Mouse (Mus musculus) CH12.LX (cell line): ENCODE data around the gene Plrg1. TPM values are rescaled to one million over a fixed set of nuclear protein-coding genes. Genes with fewer than 3 reads are reported as not detected.

Experiments
- DNase-seq: peaks from one replicate; pipeline ENCODE4 v3.0.0-alpha.2; 2013; ENCODE audit errors: extremely low read depth
- H3K27ac ChIP-seq: 2 replicates; pipeline ENCODE4 v1.5.1; 2012; ENCODE audit warnings: low read depth, mild to moderate bottlenecking, control low read depth, moderate library complexity; ENCODE audit not compliant: insufficient read depth
- H3K27me3 ChIP-seq: replicated peaks from 2 replicates; pipeline ENCODE3; 2012; ENCODE audit warnings: inconsistent platforms
- H3K36me3 ChIP-seq, 2 experiments: replicated peaks in 1 of 2; 2 replicates each; pipeline versions ENCODE3 to v1.6.1; 2012; ENCODE audit warnings: inconsistent platforms in 1 of 2, low read length in 1 of 2, mild to moderate bottlenecking in 1 of 2, mixed read lengths in 1 of 2, moderate library complexity in 1 of 2; ENCODE audit not compliant: control insufficient read depth in 1 of 2, insufficient read depth in 1 of 2
- H3K4me1 ChIP-seq, 2 experiments: 2 replicates each; pipeline ENCODE4 v1.6.1; 2012; ENCODE audit warnings: inconsistent platforms in 1 of 2, moderate library complexity in 1 of 2; ENCODE audit not compliant: insufficient read depth in 2 of 2, control insufficient read depth in 1 of 2
- H3K4me2 ChIP-seq: 2 replicates; pipeline ENCODE4 v1.6.1; 2012; ENCODE audit warnings: low read depth, mild to moderate bottlenecking, control low read depth; ENCODE audit not compliant: poor library complexity, insufficient read depth, severe bottlenecking
- H3K4me3 ChIP-seq, 3 experiments: fragments of 150-350 bp in 1 of 3; sonication (generic) in 1 of 3; replicated peaks in 1 of 3; 2 replicates each; pipeline versions ENCODE3 to v1.5.1; 2011 to 2012; ENCODE audit warnings: low read depth in 2 of 3, low read length in 2 of 3, mild to moderate bottlenecking in 2 of 3, moderate library complexity in 2 of 3, control low read depth in 1 of 3, improper control_type of control experiment in 1 of 3, inconsistent platforms in 1 of 3, mixed read lengths in 1 of 3; ENCODE audit not compliant: poor library complexity in 1 of 3
- H3K79me2 ChIP-seq: replicated peaks from 2 replicates; pipeline ENCODE4 v1.6.1; 2012; ENCODE audit warnings: mild to moderate bottlenecking, moderate library complexity; ENCODE audit not compliant: control insufficient read depth, poor library complexity, insufficient read depth, severe bottlenecking; ENCODE audit errors: extremely low read depth
- H3K9ac ChIP-seq: 2 replicates; pipeline ENCODE4 v1.6.1; 2012; ENCODE audit warnings: low read depth, mild to moderate bottlenecking, control low read depth, moderate library complexity; ENCODE audit not compliant: insufficient read depth
- H3K9me3 ChIP-seq: replicated peaks from 2 replicates; pipeline ENCODE3; 2012; ENCODE audit warnings: low read length, inconsistent platforms, mixed read lengths
- BHLHE40 ChIP-seq: IDR thresholded peaks from 2 replicates; pipeline ENCODE4 v1.6.1; 2011; ENCODE audit warnings: mild to moderate bottlenecking, low read depth, low read length, improper control_type of control experiment
- CHD1 ChIP-seq: IDR thresholded peaks from 2 replicates; pipeline ENCODE4 v1.6.1; 2012; ENCODE audit warnings: low read depth, low read length, improper control_type of control experiment, inconsistent platforms
- CTCF ChIP-seq, 2 experiments: IDR thresholded peaks in 1 of 2; conservative IDR thresholded peaks in 1 of 2; 2 replicates each; pipeline ENCODE4 v1.5.1; 2011 to 2012; ENCODE audit warnings: low read depth in 2 of 2, low read length in 2 of 2, improper control_type of control experiment in 1 of 2, inconsistent platforms in 1 of 2, mild to moderate bottlenecking in 1 of 2, moderate library complexity in 1 of 2
- ETS1 ChIP-seq: conservative IDR thresholded peaks from 2 replicates; pipeline ENCODE4 v1.6.1; 2012; ENCODE audit warnings: low read depth, mild to moderate bottlenecking, inconsistent platforms, low read length, improper control_type of control experiment, moderate library complexity
- JUND ChIP-seq: conservative IDR thresholded peaks from 2 replicates; pipeline ENCODE4 v1.6.1; 2011; ENCODE audit warnings: low read depth, low read length, improper control_type of control experiment
- MAZ ChIP-seq: IDR thresholded peaks from 2 replicates; pipeline ENCODE4 v1.6.1; 2012; ENCODE audit warnings: low read depth, mild to moderate bottlenecking, inconsistent platforms, low read length, improper control_type of control experiment, moderate library complexity
- MXI1 ChIP-seq: IDR thresholded peaks from 2 replicates; pipeline ENCODE4 v1.6.1; 2011; ENCODE audit warnings: mild to moderate bottlenecking, low read depth, low read length, improper control_type of control experiment
- MYC ChIP-seq: IDR thresholded peaks from 2 replicates; pipeline ENCODE4 v1.6.1; 2011; ENCODE audit warnings: low read depth, mild to moderate bottlenecking, improper control_type of control experiment, low read length
- NRF1 ChIP-seq: IDR thresholded peaks from 2 replicates; pipeline ENCODE4 v1.6.1; 2014; ENCODE audit warnings: low read depth, mild to moderate bottlenecking, inconsistent platforms, low read length, improper control_type of control experiment, moderate library complexity
- POLR2AphosphoS2 ChIP-seq: IDR thresholded peaks from 2 replicates; pipeline ENCODE4 v1.6.1; 2011; ENCODE audit warnings: low read depth, low read length, improper control_type of control experiment
- RAD21 ChIP-seq: IDR thresholded peaks from 2 replicates; pipeline ENCODE4 v1.6.1; 2011; ENCODE audit warnings: low read depth, mild to moderate bottlenecking, low read length, improper control_type of control experiment, moderate library complexity
- RCOR1 ChIP-seq: conservative IDR thresholded peaks from 2 replicates; pipeline ENCODE4 v1.6.1; 2012; ENCODE audit warnings: low read depth, mild to moderate bottlenecking, inconsistent platforms, low read length, improper control_type of control experiment
- TCF12 ChIP-seq: IDR thresholded peaks from 2 replicates; pipeline ENCODE4 v1.6.1; 2014; ENCODE audit warnings: low read depth, mild to moderate bottlenecking, inconsistent platforms, low read length, improper control_type of control experiment
- USF1 ChIP-seq: IDR thresholded peaks from 2 replicates; pipeline ENCODE4 v1.6.1; 2014; ENCODE audit warnings: low read depth, mild to moderate bottlenecking, inconsistent platforms, low read length, improper control_type of control experiment
- ZMIZ1 ChIP-seq: IDR thresholded peaks from 2 replicates; pipeline ENCODE4 v1.6.1; 2012; ENCODE audit warnings: low read depth, mild to moderate bottlenecking, inconsistent platforms, low read length, improper control_type of control experiment
- dilution Hi-C: fragments of 300-500 bp; cut with MboI; formaldehyde crosslinking; loops from 2 replicates; pipeline ENCODE4 v1.14.3; 2020; ENCODE audit warnings: low sequenced_read_pairs; ENCODE audit not compliant: extremely low pct_unique_long_range_greater_than_20kb, extremely low pct_ligation_motif_present
- in situ Hi-C: fragments of 300-500 bp; cut with MboI; formaldehyde crosslinking; loops from 3 replicates; pipeline ENCODE4 v1.14.3; 2019; ENCODE audit warnings: low sequenced_read_pairs, low pct_ligation_motif_present, low pct_unique_long_range_greater_than_20kb, mixed read lengths
- polyA plus RNA-seq: library from polyadenylated mRNA; unstranded; fragments of >175 nt; gene quantifications from 2 replicates; pipeline ENCODE4 v1.2.1, GENCODE M21; 2012; ENCODE audit warnings: low read depth; ENCODE audit not compliant: insufficient read length
- total RNA-seq, 2 experiments: library from RNA; depleted of rRNA; stranded (reverse); fragments of 300-350 nt in 1 of 2; fragments of >200 nt in 1 of 2; gene quantifications; 2 replicates each; pipeline ENCODE4 v1.2.3; 2012 to 2014

Gene Plrg1
- total and polyA plus RNA-seq, 3 experiments: 93.1 to 128 (median 108) TPM

DNA sequence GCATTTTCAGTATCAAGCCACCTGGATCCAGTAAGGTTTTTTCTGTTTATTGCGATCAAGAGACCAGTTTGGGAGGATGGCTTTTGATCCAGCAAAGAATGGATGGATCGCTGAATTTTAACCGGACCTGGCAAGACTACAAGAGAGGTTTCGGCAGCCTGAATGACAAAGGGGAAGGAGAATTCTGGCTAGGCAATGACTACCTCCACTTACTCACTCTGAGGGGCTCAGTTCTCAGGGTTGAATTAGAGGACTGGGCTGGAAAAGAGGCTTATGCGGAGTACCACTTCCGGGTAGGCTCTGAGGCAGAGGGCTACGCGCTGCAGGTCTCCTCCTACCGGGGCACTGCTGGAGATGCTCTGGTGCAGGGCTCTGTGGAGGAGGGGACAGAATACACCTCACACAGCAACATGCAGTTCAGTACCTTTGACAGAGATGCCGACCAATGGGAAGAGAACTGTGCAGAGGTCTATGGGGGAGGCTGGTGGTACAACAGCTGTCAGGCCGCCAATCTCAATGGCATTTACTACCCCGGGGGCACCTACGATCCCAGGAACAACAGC, 22.5 kb upstream of the Plrg1 start:
- no peak for TF ChIP-seq CTCF (conservative IDR thresholded peaks at IDR 0.05 in 1 of 2, IDR thresholded peaks at IDR 0.05 in 1 of 2; ENCODE audit: low read depth in 2 of 2, low read length in 2 of 2)
- TF ChIP-seq MAZ: no peak
- no peak for TF ChIP-seq MYC
- no peak for TF ChIP-seq MXI1
- TF ChIP-seq ZMIZ1: no peak
- Histone ChIP-seq H3K27ac (no peak overlapping the region), H3K27me3 (no peaks in the 10 kb centered on the region), H3K9me3 (no peaks in the 10 kb centered on the region), H3K4me2 (no peak overlapping the region), H3K36me3 (no peaks in the 10 kb centered on the region), H3K79me2 (no peaks in the 10 kb centered on the region), H3K4me3 (no peak overlapping the region), H3K9ac (no peak overlapping the region), H3K4me1 (no peaks in the 10 kb centered on the region)
- in situ Hi-C loops (no loop called here), dilution Hi-C loops (no loop called here)
- no peak for DNase-seq

DNA sequence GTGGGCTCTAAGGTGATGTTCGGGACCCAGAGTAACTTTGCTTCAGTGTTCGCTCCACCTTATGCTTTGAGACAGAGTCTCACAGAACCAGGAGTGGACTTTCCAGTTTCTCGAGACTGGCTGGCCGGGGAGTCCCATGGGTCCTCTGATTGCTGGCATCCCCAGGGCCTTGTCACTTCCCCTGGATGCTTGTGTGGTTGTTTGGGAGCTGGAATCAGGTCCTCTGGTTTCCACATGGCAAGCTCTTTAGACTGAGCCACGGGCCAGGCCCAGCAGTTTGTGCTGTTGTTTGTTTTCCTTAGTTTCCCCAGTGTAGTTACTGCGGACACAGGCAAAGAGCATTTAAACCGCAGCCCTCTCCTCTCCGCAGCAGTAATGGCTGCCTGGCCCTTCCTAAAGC, 21.5 kb upstream of the Plrg1 start:
- dilution Hi-C loops: no loop called here
- no peaks in the 10 kb centered on the region for H3K9me3 ChIP-seq
- TF ChIP-seq TCF12 (no peak), USF1 (no peak), ZMIZ1 (no peak), CTCF (conservative IDR thresholded peaks at IDR 0.05 in 1 of 2, IDR thresholded peaks at IDR 0.05 in 1 of 2; ENCODE audit: low read depth in 2 of 2, low read length in 2 of 2) (no peak), NRF1 (no peak), CHD1 (no peak), RAD21 (no peak)
- in situ Hi-C loops: no loop called here
- H3K27me3 ChIP-seq: no peaks in the 10 kb centered on the region
- H3K4me3 ChIP-seq: no peak overlapping the region
- no peak overlapping the region for H3K27ac ChIP-seq
- no peak overlapping the region for H3K4me2 ChIP-seq
- H3K79me2 ChIP-seq: no peaks in the 10 kb centered on the region
- H3K4me1 ChIP-seq: no peaks in the 10 kb centered on the region
- DNase-seq: no peak
- no peaks in the 10 kb centered on the region for H3K36me3 ChIP-seq
- no peak overlapping the region for H3K9ac ChIP-seq

DNA sequence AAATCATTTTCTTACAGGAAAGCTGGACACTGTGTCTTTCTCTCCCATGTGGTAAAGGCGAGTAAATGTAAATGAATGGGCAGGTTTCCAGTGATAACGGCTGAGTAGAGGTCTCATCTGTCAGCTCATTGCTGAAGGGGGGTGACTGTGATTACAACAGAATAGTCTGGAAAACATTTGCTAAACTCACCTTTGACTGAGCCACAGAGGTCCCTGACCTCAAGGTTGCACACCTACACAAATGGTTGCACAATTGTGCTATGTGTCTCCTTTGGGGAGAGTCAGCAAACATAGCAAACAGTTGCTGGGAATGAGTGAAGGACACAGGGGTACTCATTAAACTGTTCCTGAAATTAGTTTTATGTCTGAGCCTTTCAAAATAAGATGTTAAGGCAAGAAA, 16.5 kb upstream of the Plrg1 start:
- Histone ChIP-seq H3K36me3 (no peaks in the 10 kb centered on the region), H3K4me3 (no peak overlapping the region), H3K9me3 (no peaks in the 10 kb centered on the region), H3K9ac (no peak overlapping the region), H3K4me2 (no peak overlapping the region), H3K27me3 (no peaks in the 10 kb centered on the region), H3K79me2 (no peaks in the 10 kb centered on the region), H3K27ac (no peak overlapping the region), H3K4me1 (0 out of 4 replicates have a peak, but pooled peaks cover 0 to 2% of the 10 kb centered on the region in 2 experiments)
- DNase-seq: no peak
- in situ Hi-C loops: no loop called here
- TF ChIP-seq RCOR1: no peak
- no peak for TF ChIP-seq BHLHE40
- TF ChIP-seq ETS1: no peak
- TF ChIP-seq RAD21: no peak
- TF ChIP-seq POLR2AphosphoS2: no peak
- TF ChIP-seq JUND: no peak
- dilution Hi-C loops: no loop called here
